Mouse (Mus musculus) forebrain, postnatal 0 days (tissue): ENCODE measurements around the gene Lhfpl2. TPM values are rescaled to one million over a fixed set of nuclear protein-coding genes. Genes with fewer than 3 reads are reported as not detected.

Experiments used
- ATAC-seq: fragments of 200-750 bp; cut with Nextera tagmentation; 2 replicates; pipeline ENCODE4 v1.8.0; 2017; ENCODE audit warnings: mild to moderate bottlenecking, moderate library complexity
- DNase-seq: peaks from one replicate; pipeline ENCODE4 v3.0.0-alpha.2; 2015
- H3K27ac ChIP-seq: fragments of 300-500 bp; sonication (generic); 2 replicates; pipeline ENCODE4 v1.5.1; 2014; ENCODE audit warnings: low read depth, mild to moderate bottlenecking, antibody characterized with exemption, low read length, moderate library complexity, mixed read lengths
- H3K27me3 ChIP-seq: fragments of 300-500 bp; sonication (generic); 2 replicates; pipeline ENCODE4 v1.6.1; 2014; ENCODE audit warnings: mild to moderate bottlenecking, low read length, mixed read lengths; ENCODE audit not compliant: insufficient read depth
- H3K36me3 ChIP-seq: fragments of 300-500 bp; sonication (generic); 2 replicates; pipeline ENCODE4 v1.6.1; 2014; ENCODE audit warnings: mild to moderate bottlenecking, moderate library complexity; ENCODE audit not compliant: insufficient read depth
- H3K4me1 ChIP-seq: fragments of 300-500 bp; sonication (generic); 2 replicates; pipeline ENCODE4 v1.6.1; 2014; ENCODE audit warnings: antibody characterized with exemption; ENCODE audit not compliant: insufficient read depth
- H3K4me2 ChIP-seq: fragments of 300-500 bp; sonication (generic); 2 replicates; pipeline ENCODE4 v1.6.1; 2014; ENCODE audit warnings: low read depth, mild to moderate bottlenecking, moderate library complexity
- H3K4me3 ChIP-seq: fragments of 300-500 bp; sonication (generic); 2 replicates; pipeline ENCODE4 v1.5.1; 2014; ENCODE audit warnings: low read depth, low read length, mixed read lengths
- H3K9ac ChIP-seq: fragments of 300-500 bp; sonication (generic); 2 replicates; pipeline ENCODE4 v1.6.1; 2014; ENCODE audit warnings: mild to moderate bottlenecking
- H3K9me3 ChIP-seq: fragments of 300-500 bp; sonication (generic); 2 replicates; pipeline ENCODE4 v1.6.1; 2016; ENCODE audit warnings: low read length
- CTCF ChIP-seq: sonication (generic); IDR thresholded peaks from 2 replicates; pipeline ENCODE4 v1.5.1; 2016; ENCODE audit warnings: antibody characterized with exemption, control low read depth, low read depth
- WGBS: fragments of 180-500 bp; shearing (Covaris S2); extraction: QIAGEN DNeasy Blood & Tissue Kit; methylation state at CpG from one replicate; pipeline ENCODE4 v1.1.7; 2014; 5-methylcytosine and 5-hydroxymethylcytosine counted together
- polyA plus RNA-seq: library from polyadenylated mRNA; unstranded; fragments of >200 nt; fragmentation: Nextera tagmentation; extraction: Ambion mirVana; gene quantifications from 2 replicates; pipeline ENCODE4 v1.2.1, GENCODE M21; 2015
- total RNA-seq: library from RNA; depleted of rRNA; stranded (reverse); fragments of >200 nt; gene quantifications from 2 replicates; pipeline ENCODE4 v1.2.3, GENCODE M21; 2014

Gene Lhfpl2
- total and polyA plus RNA-seq, 2 experiments from 2014 or later = 13.3 to 23.6 TPM

DNA sequence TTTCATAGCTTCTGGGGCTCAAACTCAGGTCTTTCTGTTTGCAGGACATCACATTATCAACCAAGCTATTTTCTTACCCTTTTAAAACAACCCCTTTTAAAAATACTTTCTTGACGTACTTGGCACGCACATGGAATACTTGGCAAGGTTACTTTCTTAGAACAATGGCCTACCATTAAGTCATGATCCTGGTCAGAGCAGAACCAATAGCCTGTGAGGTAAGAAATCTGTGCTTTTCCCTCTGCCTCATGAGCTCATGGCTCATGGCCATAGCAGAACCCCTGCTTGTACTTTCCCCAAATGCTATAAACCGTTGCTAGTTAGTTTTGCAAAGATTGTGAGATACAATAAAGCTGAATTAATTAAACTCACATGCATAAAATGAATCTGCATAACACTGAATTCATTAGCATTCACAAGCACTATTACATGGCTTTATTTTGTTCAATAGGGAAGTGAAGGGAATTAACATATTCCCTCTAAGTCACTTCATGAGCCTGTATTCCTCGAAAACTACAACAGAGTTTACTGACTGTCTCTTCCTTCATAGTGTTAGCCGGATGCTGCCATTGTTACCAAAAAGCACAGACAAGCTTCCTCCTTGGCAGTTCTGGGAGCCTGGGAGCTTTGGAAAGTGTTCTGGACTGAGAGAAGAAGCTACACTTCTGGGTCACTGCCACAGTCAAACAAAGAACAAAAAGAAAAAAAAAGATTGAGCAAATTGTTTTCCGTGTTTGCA is 20.1 kb upstream of the Lhfpl2 start:
- no peak for TF ChIP-seq CTCF
- ATAC-seq = peak; percentile 84; the same call in 1 of the 2 replicates
- H3K27ac ChIP-seq = no peak overlapping the region

DNA sequence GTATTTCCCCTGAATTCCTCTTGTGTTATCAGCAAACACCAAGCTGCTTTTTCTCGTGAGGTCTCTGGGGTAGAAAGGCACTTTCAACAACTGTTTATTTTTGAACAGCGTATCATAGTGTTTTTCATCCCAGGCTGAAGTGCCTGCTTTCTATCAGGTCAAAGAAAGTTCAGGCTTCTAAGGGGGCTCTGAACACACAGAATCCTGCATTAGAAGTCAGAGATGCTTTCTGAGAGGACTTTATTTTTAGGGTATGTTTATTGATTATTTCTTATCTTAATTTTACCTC is 19.6 kb upstream of the Lhfpl2 start:
- TF ChIP-seq CTCF = no peak
- H3K27me3 ChIP-seq = no peaks in the 10 kb centered on the region
- no peak overlapping the region for H3K4me2 ChIP-seq
- H3K9me3 ChIP-seq = no peaks in the 10 kb centered on the region
- H3K9ac ChIP-seq = no peak overlapping the region
- H3K4me3 ChIP-seq = no peak overlapping the region
- no peak overlapping the region for H3K27ac ChIP-seq
- ATAC-seq = no peak
- no peaks in the 10 kb centered on the region; the same call in 1 of the 2 replicates for H3K4me1 ChIP-seq
- DNase-seq = no peak
- 14% methylated on average over 2 of the region's 2 CpGs for WGBS
- no peaks in the 10 kb centered on the region for H3K36me3 ChIP-seq

More for the DNA sequence above, 20.1 kb upstream of the Lhfpl2 start:
- Histone ChIP-seq H3K9ac (no peak overlapping the region), H3K4me3 (no peak overlapping the region), H3K27me3 (no peaks in the 10 kb centered on the region), H3K9me3 (no peaks in the 10 kb centered on the region), H3K4me2 (no peak overlapping the region), H3K36me3 (no peaks in the 10 kb centered on the region), H3K4me1 (no peaks in the 10 kb centered on the region; the same call in 1 of the 2 replicates)
- peak; percentile 10 for DNase-seq
- 12% methylated on average over 6 of the region's 6 CpGs for WGBS

DNA sequence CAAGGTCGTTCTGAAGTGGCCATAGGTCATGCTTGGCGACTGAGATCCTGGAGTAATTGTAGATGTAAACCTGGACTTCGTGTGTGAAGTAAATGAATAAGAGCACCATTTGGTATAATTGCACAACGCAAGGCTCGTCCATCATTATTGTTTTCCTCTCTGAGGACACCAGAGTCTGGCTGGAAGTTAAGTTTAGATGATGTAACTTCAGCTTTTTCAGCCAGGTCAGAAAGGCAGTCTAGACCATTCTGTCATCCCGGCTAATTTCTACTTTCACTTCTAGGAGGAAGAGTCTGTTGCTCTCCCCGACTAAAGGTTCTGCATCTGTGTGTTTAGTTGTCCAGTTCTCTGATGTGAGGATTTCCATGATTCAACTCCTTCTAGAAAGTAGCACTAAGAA is 7.6 kb upstream of the Lhfpl2 start:
- WGBS = 73% methylated on average over 7 of the region's 7 CpGs
- no peak for TF ChIP-seq CTCF
- no peak for DNase-seq
- no peaks in the 10 kb centered on the region for H3K9me3 ChIP-seq
- H3K27ac ChIP-seq = no peak overlapping the region
- no peak overlapping the region for H3K4me2 ChIP-seq
- H3K4me1 ChIP-seq = no peaks in the 10 kb centered on the region
- no peak for ATAC-seq
- no peak overlapping the region for H3K9ac ChIP-seq
- H3K4me3 ChIP-seq = no peak overlapping the region
- H3K27me3 ChIP-seq = no peaks in the 10 kb centered on the region
- H3K36me3 ChIP-seq = no peaks in the 10 kb centered on the region

GRCm38 (mm10) chr13:94050782-94051181 is 6.8 kb upstream of the Lhfpl2 start:
- no peak for ATAC-seq
- WGBS = 88% methylated on average over 3 of the region's 3 CpGs

GRCm38 (mm10) chr13:94057036-94057562 is 497 bp upstream of the Lhfpl2 start:
- no peaks in the 10 kb centered on the region for H3K9me3 ChIP-seq
- H3K27ac ChIP-seq = no peak overlapping the region
- peak overlapping the region; percentile 68 for H3K4me3 ChIP-seq
- H3K27me3 ChIP-seq = peaks cover 8% of the 10 kb centered on the region; the same call in 1 of the 2 replicates
- 5% methylated on average over 17 of the region's 17 CpGs for WGBS
- no peak for TF ChIP-seq CTCF
- no peaks in the 10 kb centered on the region for H3K36me3 ChIP-seq
- no peaks in the 10 kb centered on the region for H3K4me1 ChIP-seq
- ATAC-seq = peak; percentile 4; the same call in 1 of the 2 replicates
- peak overlapping the region; percentile 100 for H3K4me2 ChIP-seq
- peak; percentile 35 for DNase-seq
- H3K9ac ChIP-seq = peak overlapping the region; percentile 55

More at GRCm38 (mm10) chr13:94050782-94051181, 6.8 kb upstream of the Lhfpl2 start:
- Histone ChIP-seq H3K9ac (no peak overlapping the region), H3K27ac (no peak overlapping the region), H3K4me1 (no peaks in the 10 kb centered on the region), H3K4me2 (no peak overlapping the region), H3K36me3 (no peaks in the 10 kb centered on the region), H3K27me3 (no peaks in the 10 kb centered on the region), H3K9me3 (no peaks in the 10 kb centered on the region), H3K4me3 (no peak overlapping the region)
- DNase-seq = no peak
- TF ChIP-seq CTCF = no peak

DNA sequence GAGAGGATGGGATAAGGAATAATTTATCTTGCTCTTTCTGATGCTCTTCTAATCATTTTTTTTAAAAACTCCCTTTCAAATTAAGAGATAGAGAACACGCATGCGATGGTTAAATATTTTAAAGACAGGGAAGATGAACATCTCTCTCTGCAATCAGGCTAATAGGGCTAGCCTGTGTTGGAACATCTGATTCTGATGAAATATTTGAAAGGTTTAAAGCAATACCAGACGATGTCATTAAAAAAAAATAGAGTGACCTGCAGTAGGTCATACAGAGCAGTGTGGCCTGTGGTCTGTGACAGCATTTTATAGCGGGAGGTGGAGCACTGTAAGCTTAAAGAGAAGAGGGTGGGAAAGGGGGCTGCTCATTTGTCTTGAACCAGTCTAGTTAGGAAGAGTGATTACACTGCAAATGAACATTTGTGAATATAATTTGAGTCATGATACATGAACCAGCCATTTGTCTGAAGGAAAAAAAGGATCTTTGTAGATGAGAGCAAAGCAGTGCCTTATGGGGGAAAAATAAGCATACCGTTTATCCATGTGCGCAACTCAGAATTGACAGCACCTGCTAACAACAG is 1.1 kb downstream of the Lhfpl2 start:
- H3K9ac ChIP-seq = 0 out of 2 replicates have a peak overlapping the region, but pooled peaks have one; percentile 55
- 39% methylated on average over 6 of the region's 6 CpGs for WGBS

GRCm38 (mm10) chr13:94059373-94059772 is 1.8 kb downstream of the Lhfpl2 start:
- Histone ChIP-seq H3K9me3 (no peaks in the 10 kb centered on the region), H3K4me1 (no peaks in the 10 kb centered on the region), H3K4me3 (no peak overlapping the region), H3K36me3 (no peaks in the 10 kb centered on the region), H3K4me2 (no peak overlapping the region), H3K27me3 (peaks cover 8% of the 10 kb centered on the region; the same call in 1 of the 2 replicates), H3K9ac (no peak overlapping the region), H3K27ac (no peak overlapping the region)
- ATAC-seq (no peak), DNase-seq (no peak)
- no peak for TF ChIP-seq CTCF
- WGBS = 84% methylated on average over 4 of the region's 4 CpGs

More for the DNA sequence above, 1.1 kb downstream of the Lhfpl2 start:
- Histone ChIP-seq H3K4me2 (peak overlapping the region; percentile 100), H3K9me3 (no peaks in the 10 kb centered on the region), H3K4me1 (no peaks in the 10 kb centered on the region), H3K27ac (no peak overlapping the region), H3K4me3 (peak overlapping the region; percentile 68), H3K27me3 (peaks cover 8% of the 10 kb centered on the region; the same call in 1 of the 2 replicates), H3K36me3 (no peaks in the 10 kb centered on the region)
- peak; percentile 13 for DNase-seq
- 0 out of 2 replicates have a peak, but pooled peaks have one; percentile 9 for ATAC-seq
- no peak for TF ChIP-seq CTCF
